Mouse (Mus musculus): ENCODE results near the gene Ccdc106. TPM values are rescaled to one million over a fixed set of nuclear protein-coding genes. Genes with fewer than 3 reads are reported as not detected.
A peak's percentile ranks its signal among the peaks of the same experiment; 100 is the strongest.

Gene Ccdc106
- polyA plus RNA-seq, 1 experiment from 2014 or later = 37.8 TPM

GRCm38 (mm10) chr7:5036136-5036535, 15.8 kb downstream of the Ccdc106 start:
- 94% methylated on average over 9 of the region's 9 CpGs for WGBS
- H3K27ac ChIP-seq (replicated peaks) = no peak overlapping the region
- no peak overlapping the region for H3K9ac ChIP-seq
- peaks cover 16% of the 10 kb centered on the region for H3K9me3 ChIP-seq (replicated peaks)
- no peak for ATAC-seq (ENCODE audit: insufficient number of reproducible peaks, low FRiP score, low TSS enrichment, low read depth)
- no peaks in the 10 kb centered on the region for H3K27me3 ChIP-seq
- H3K4me1 ChIP-seq = peaks cover 4% of the 10 kb centered on the region; the same call in 1 of the 2 replicates
- no peak overlapping the region for H3K4me2 ChIP-seq (replicated peaks)
- H3K36me3 ChIP-seq = peaks cover 52% of the 10 kb centered on the region
- H3K4me3 ChIP-seq (replicated peaks) = no peak overlapping the region

GRCm38 (mm10) chr7:5037026-5037425, 16.7 kb downstream of the Ccdc106 start:
- Histone ChIP-seq H3K4me3 (replicated peaks) (no peak overlapping the region), H3K27me3 (no peaks in the 10 kb centered on the region), H3K36me3 (peaks cover 48% of the 10 kb centered on the region), H3K27ac (replicated peaks) (no peak overlapping the region), H3K4me2 (replicated peaks) (no peak overlapping the region), H3K9ac (no peak overlapping the region), H3K9me3 (replicated peaks) (peaks cover 7% of the 10 kb centered on the region), H3K4me1 (peaks cover 4% of the 10 kb centered on the region; the same call in 1 of the 2 replicates)
- no peak for ATAC-seq (ENCODE audit: insufficient number of reproducible peaks, low FRiP score, low TSS enrichment, low read depth)
- WGBS = 92% methylated on average over 7 of the region's 7 CpGs

GRCm38 (mm10) chr7:5037467-5037866, 17.1 kb downstream of the Ccdc106 start:
- peaks cover 43% of the 10 kb centered on the region for H3K36me3 ChIP-seq
- no peak overlapping the region for H3K9ac ChIP-seq
- no peaks in the 10 kb centered on the region for H3K27me3 ChIP-seq
- no peak for ATAC-seq (ENCODE audit: insufficient number of reproducible peaks, low FRiP score, low TSS enrichment, low read depth)
- peak overlapping the region; percentile 52 for H3K4me2 ChIP-seq (replicated peaks)
- H3K27ac ChIP-seq (replicated peaks) = peak overlapping the region; percentile 97
- peaks cover 4% of the 10 kb centered on the region; the same call in 1 of the 2 replicates for H3K4me1 ChIP-seq
- peak overlapping the region; percentile 59 for H3K4me3 ChIP-seq (replicated peaks)
- H3K9me3 ChIP-seq (replicated peaks) = 0 out of 2 replicates have a peak, but pooled peaks cover 4% of the 10 kb centered on the region
- 89% methylated on average over 8 of the region's 8 CpGs for WGBS

GRCm38 (mm10) chr7:5038109-5038732, 17.9 kb downstream of the Ccdc106 start, which contains the start of gene Zfp784:
Gene Zfp784 (minus strand): TSS chr7:5038446.
- peak within 1 kb of the TSS; percentile 97 for H3K27ac ChIP-seq (replicated peaks)
- H3K4me2 ChIP-seq (replicated peaks) = peak within 1 kb of the TSS; percentile 52
- no peaks in the 10 kb centered on the region for H3K27me3 ChIP-seq
- H3K36me3 ChIP-seq = peaks cover 36% of the 10 kb centered on the region
- H3K9ac ChIP-seq = peak within 1 kb of the TSS; percentile 49
- peaks cover 4% of the 10 kb centered on the region; the same call in 1 of the 2 replicates for H3K4me1 ChIP-seq
- H3K4me3 ChIP-seq (replicated peaks) = peak within 1 kb of the TSS; percentile 59
- 0 out of 2 replicates have a peak, but pooled peaks cover 4% of the 10 kb centered on the region for H3K9me3 ChIP-seq (replicated peaks)
- WGBS = under 1% methylated on average over 48 of the region's 48 CpGs
- peak; percentile 95 for ATAC-seq (ENCODE audit: insufficient number of reproducible peaks, low FRiP score, low TSS enrichment, low read depth)

DNA sequence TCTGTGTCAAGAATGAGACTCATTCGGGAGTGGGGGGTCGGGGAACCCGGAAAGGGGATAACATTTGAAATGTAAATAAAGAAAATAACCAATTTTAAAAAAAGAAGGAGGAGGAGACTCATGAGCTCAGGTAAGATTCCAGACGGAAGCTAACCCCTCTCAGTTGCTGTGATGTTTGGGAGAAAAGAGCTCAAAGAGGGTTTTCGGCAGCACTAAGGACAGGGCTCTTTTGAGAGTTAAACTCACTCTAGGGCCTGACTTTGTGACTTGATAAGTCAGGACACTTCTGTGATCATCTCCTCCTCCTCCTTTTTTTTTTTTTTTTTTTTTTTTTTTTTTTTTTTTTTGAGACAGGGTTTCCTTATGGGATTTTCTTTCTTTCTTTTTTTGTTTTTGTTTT, 18.6 kb downstream of the Ccdc106 start:
- no peak for ATAC-seq (ENCODE audit: insufficient number of reproducible peaks, low FRiP score, low TSS enrichment, low read depth)
- H3K9ac ChIP-seq = peak overlapping the region; percentile 49
- 30% methylated on average over 5 of the region's 5 CpGs for WGBS
- H3K4me2 ChIP-seq (replicated peaks) = peak overlapping the region; percentile 52
- peaks cover 4% of the 10 kb centered on the region; the same call in 1 of the 2 replicates for H3K4me1 ChIP-seq
- 0 out of 2 replicates have a peak, but pooled peaks cover 4% of the 10 kb centered on the region for H3K9me3 ChIP-seq (replicated peaks)
- peaks cover 28% of the 10 kb centered on the region for H3K36me3 ChIP-seq
- H3K27me3 ChIP-seq = no peaks in the 10 kb centered on the region
- peak overlapping the region; percentile 59 for H3K4me3 ChIP-seq (replicated peaks)
- peak overlapping the region; percentile 97 for H3K27ac ChIP-seq (replicated peaks)

DNA sequence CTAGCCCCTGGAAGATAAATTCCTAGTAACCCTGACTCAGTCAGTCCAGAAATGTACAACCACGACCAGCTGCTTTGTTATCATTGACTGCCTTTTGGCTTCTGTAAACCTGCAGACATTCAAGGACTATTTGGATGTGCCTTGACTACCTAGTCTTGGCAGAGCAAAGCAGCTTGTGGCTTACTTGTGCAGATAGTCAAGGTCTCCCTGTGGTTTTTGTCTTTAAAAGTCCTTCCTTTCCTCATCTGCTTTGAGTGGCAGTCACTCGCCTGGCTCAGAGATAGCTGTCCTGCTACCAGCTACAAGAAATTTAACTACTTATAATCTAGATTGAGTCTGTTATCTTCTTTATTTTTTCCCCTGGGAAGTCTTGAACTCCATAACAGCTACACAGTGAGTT, 24.6 kb downstream of the Ccdc106 start:
- ATAC-seq (ENCODE audit: insufficient number of reproducible peaks, low FRiP score, low TSS enrichment, low read depth) = no peak
- no peak overlapping the region for H3K4me2 ChIP-seq (replicated peaks)
- H3K9ac ChIP-seq = no peak overlapping the region
- H3K27me3 ChIP-seq = no peaks in the 10 kb centered on the region
- no peak overlapping the region for H3K4me3 ChIP-seq (replicated peaks)
- no peaks in the 10 kb centered on the region for H3K9me3 ChIP-seq (replicated peaks)
- no peaks in the 10 kb centered on the region for H3K4me1 ChIP-seq
- H3K27ac ChIP-seq (replicated peaks) = no peak overlapping the region
- 80% methylated on average over 2 of the region's 2 CpGs for WGBS
- H3K36me3 ChIP-seq = peaks cover 5% of the 10 kb centered on the region; the same call in 1 of the 2 replicates

DNA sequence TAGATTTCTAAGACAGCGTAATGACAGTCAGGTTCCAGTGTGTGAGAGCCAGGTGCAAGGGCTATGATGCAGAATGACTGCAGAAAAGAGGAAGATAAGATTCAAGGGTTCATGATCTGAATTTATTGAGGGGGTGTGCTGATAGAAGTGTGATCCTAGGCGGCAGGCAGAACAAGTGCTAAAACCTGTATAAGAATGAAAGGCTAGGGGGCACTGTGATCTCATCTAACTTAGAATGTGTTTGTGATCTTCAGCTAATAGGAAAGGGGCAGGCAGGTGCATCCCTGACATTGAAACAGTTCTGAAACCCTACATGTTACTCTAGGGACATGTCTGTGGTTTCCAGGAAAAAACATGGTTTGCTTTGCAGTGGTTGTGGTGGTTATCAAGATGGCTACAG, 25.8 kb downstream of the Ccdc106 start:
- 66% methylated on average over 2 of the region's 2 CpGs for WGBS
- no peak overlapping the region for H3K4me2 ChIP-seq (replicated peaks)
- no peak overlapping the region for H3K4me3 ChIP-seq (replicated peaks)
- H3K27ac ChIP-seq (replicated peaks) = no peak overlapping the region
- H3K36me3 ChIP-seq = peaks cover 5% of the 10 kb centered on the region; the same call in 1 of the 2 replicates
- no peaks in the 10 kb centered on the region for H3K9me3 ChIP-seq (replicated peaks)
- no peak for ATAC-seq (ENCODE audit: insufficient number of reproducible peaks, low FRiP score, low TSS enrichment, low read depth)
- peaks cover 8% of the 10 kb centered on the region; the same call in 1 of the 2 replicates for H3K4me1 ChIP-seq
- H3K27me3 ChIP-seq = no peaks in the 10 kb centered on the region
- H3K9ac ChIP-seq = no peak overlapping the region

- Histone ChIP-seq H3K4me3 (replicated peaks) (no peak overlapping the region), H3K27me3 (no peaks in the 10 kb centered on the region), H3K4me2 (replicated peaks) (no peak overlapping the region), H3K9ac (no peak overlapping the region), H3K9me3 (replicated peaks) (no peaks in the 10 kb centered on the region), H3K4me1 (peaks cover 15% of the 10 kb centered on the region), H3K27ac (replicated peaks) (no peak overlapping the region), H3K36me3 (no peaks in the 10 kb centered on the region)
- no peak for ATAC-seq (ENCODE audit: insufficient number of reproducible peaks, low FRiP score, low TSS enrichment, low read depth)
- WGBS = 28% methylated on average over 2 of the region's 2 CpGs
These were observed 27.0 kb downstream of the Ccdc106 start for GRCm38 (mm10) chr7:5047313-5047712.

DNA sequence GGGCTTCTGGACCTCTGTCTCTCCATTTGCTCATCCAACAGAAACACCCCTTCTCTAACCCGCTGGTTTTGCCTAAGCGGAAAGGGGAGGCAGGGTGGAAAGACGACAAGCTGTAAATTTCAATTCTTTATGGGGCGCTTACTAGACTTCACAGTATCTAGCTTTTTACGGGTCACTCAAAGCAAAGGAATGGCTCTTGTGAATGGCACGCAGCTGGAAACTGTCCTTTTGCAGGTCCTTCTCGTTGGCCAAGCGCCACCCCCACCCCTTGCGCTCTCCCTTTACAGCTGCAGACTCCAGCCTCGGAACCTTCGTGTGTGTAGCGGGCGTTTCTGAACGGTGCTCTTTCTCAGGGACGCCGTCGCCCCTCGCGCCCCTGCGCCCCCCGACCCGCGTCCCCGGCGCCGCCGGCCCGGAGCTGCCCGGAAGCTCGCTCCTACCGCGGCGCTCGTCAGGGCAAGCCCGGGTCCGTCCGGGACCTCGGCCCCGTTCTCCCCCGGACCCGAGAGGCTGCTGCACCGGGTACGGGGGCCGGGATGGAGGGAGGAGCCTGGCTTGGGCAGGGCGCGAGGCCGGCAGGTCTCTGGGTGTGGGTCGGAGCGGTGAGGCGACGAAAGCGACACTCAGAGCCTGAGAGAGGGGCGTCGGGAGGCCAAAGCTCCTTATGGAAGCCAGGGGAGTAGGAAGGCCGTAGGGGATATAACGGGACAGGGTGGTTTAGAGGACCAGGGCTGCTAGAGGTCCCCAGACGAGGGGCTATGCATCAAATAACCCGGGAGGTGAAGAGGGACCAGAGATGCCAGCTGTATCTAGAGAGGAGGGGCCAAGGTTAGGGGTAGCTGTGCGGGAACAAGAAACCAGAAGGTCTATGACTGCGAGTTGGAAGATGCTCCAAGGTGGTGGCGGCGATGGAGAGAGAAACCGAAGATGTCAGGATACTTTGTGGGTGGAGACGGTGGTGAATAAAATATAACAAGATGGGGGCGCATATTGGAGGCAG, 31.1 kb downstream of the Ccdc106 start, which contains the start of gene Zfp580:
Gene Zfp580 (plus strand): TSS at position 346 of the 1,000 bp plus-strand sequence.
- Histone ChIP-seq H3K36me3 (no peaks in the 10 kb centered on the region), H3K9me3 (replicated peaks) (no peaks in the 10 kb centered on the region), H3K27me3 (peaks cover 34% of the 10 kb centered on the region), H3K4me2 (replicated peaks) (peak within 1 kb of the TSS; percentile 90), H3K27ac (replicated peaks) (peak within 1 kb of the TSS; percentile 77), H3K9ac (peak within 1 kb of the TSS; percentile 85), H3K4me1 (peaks cover 48% of the 10 kb centered on the region), H3K4me3 (replicated peaks) (peak within 1 kb of the TSS; percentile 82)
- peak; percentile 69 for ATAC-seq (ENCODE audit: insufficient number of reproducible peaks, low FRiP score, low TSS enrichment, low read depth)
- under 1% methylated on average over 65 of the region's 65 CpGs for WGBS

- Histone ChIP-seq H3K4me2 (replicated peaks) (peak overlapping the region; percentile 90), H3K27me3 (peaks cover 34% of the 10 kb centered on the region), H3K36me3 (no peaks in the 10 kb centered on the region), H3K4me1 (peaks cover 58% of the 10 kb centered on the region), H3K9me3 (replicated peaks) (no peaks in the 10 kb centered on the region), H3K27ac (replicated peaks) (no peak overlapping the region), H3K4me3 (replicated peaks) (peak overlapping the region; percentile 82), H3K9ac (0 out of 2 replicates have a peak overlapping the region, but pooled peaks have one; percentile 85)
- ATAC-seq (ENCODE audit: insufficient number of reproducible peaks, low FRiP score, low TSS enrichment, low read depth) = no peak
- WGBS = 2% methylated on average over 12 of the region's 12 CpGs
These were observed 32.1 kb downstream of the Ccdc106 start for GRCm38 (mm10) chr7:5052438-5052837.

GRCm38 (mm10) chr7:5052931-5053343, 32.6 kb downstream of the Ccdc106 start:
- Histone ChIP-seq H3K27ac (replicated peaks) (no peak overlapping the region), H3K27me3 (peaks cover 34% of the 10 kb centered on the region), H3K4me2 (replicated peaks) (peak overlapping the region; percentile 90), H3K9me3 (replicated peaks) (no peaks in the 10 kb centered on the region), H3K9ac (0 out of 2 replicates have a peak overlapping the region, but pooled peaks have one; percentile 85), H3K4me3 (replicated peaks) (peak overlapping the region; percentile 82), H3K4me1 (peaks cover 63% of the 10 kb centered on the region), H3K36me3 (no peaks in the 10 kb centered on the region)
- ATAC-seq (ENCODE audit: insufficient number of reproducible peaks, low FRiP score, low TSS enrichment, low read depth) = no peak
- 7% methylated on average over 45 of the region's 45 CpGs for WGBS

Data from embryonic facial prominence, embryonic 15.5 days (tissue).